Mouse (Mus musculus) kidney, embryonic 14.5 days (tissue): ENCODE measurements around the gene Galntl6. TPM values are rescaled to one million over a fixed set of nuclear protein-coding genes. Genes with fewer than 3 reads are reported as not detected.

Experiments
- ATAC-seq: fragments of 200-750 bp; cut with Nextera tagmentation; 2 replicates; pipeline ENCODE4 v1.8.0; 2017; ENCODE audit warnings: moderate number of reproducible peaks, mild to moderate bottlenecking, moderate TSS enrichment, moderate library complexity; ENCODE audit not compliant: low FRiP score, low TSS enrichment
- H3K27ac ChIP-seq: fragments of 300-500 bp; sonication (generic); 2 replicates; pipeline ENCODE4 v1.5.1; 2014; ENCODE audit warnings: low read depth, mild to moderate bottlenecking, low read length, moderate library complexity, mixed read lengths
- H3K27me3 ChIP-seq: fragments of 300-500 bp; sonication (generic); 2 replicates; pipeline ENCODE4 v1.6.1; 2014; ENCODE audit warnings: mild to moderate bottlenecking, low read length; ENCODE audit not compliant: control insufficient read depth, insufficient read depth
- H3K36me3 ChIP-seq: fragments of 300-500 bp; sonication (generic); 2 replicates; pipeline ENCODE4 v1.6.1; 2014; ENCODE audit warnings: low read length, mixed read lengths; ENCODE audit not compliant: control insufficient read depth, insufficient read depth
- H3K4me1 ChIP-seq: fragments of 300-500 bp; sonication (generic); 2 replicates; pipeline ENCODE4 v1.6.1; 2014; ENCODE audit warnings: low read length, mixed read lengths; ENCODE audit not compliant: control insufficient read depth, insufficient read depth
- H3K4me2 ChIP-seq: fragments of 300-500 bp; sonication (generic); replicated peaks from 2 replicates; pipeline ENCODE4 v1.6.1; 2014; ENCODE audit warnings: low read depth, mild to moderate bottlenecking, low read length
- H3K4me3 ChIP-seq: fragments of 300-500 bp; sonication (generic); 2 replicates; pipeline ENCODE4 v1.5.1; 2014; ENCODE audit warnings: mild to moderate bottlenecking, low read length
- H3K9ac ChIP-seq: fragments of 300-500 bp; sonication (generic); 2 replicates; pipeline ENCODE4 v1.6.1; 2014; ENCODE audit warnings: low read depth, mild to moderate bottlenecking, low read length, moderate library complexity
- H3K9me3 ChIP-seq: fragments of 300-500 bp; sonication (generic); 2 replicates; pipeline ENCODE4 v1.6.1; 2016; ENCODE audit warnings: low read length; ENCODE audit not compliant: control insufficient read depth
- WGBS: fragments of 180-500 bp; shearing (Covaris S2); extraction: QIAGEN DNeasy Blood & Tissue Kit; methylation state at CpG from one replicate; pipeline ENCODE4 v1.1.7; 2014; 5-methylcytosine and 5-hydroxymethylcytosine counted together
- polyA plus RNA-seq: library from polyadenylated mRNA; unstranded; fragments of >200 nt; fragmentation: Nextera tagmentation; extraction: Ambion mirVana; gene quantifications from 2 replicates; pipeline ENCODE4 v1.2.1, GENCODE M21; 2014

Gene Galntl6
- polyA plus RNA-seq, 1 experiment from 2014 or later = 2.1 TPM

- H3K4me3 ChIP-seq = no peak overlapping the region
- WGBS = 43% methylated on average over 5 of the region's 5 CpGs
- ATAC-seq = no peak
- no peaks in the 10 kb centered on the region for H3K9me3 ChIP-seq
- no peaks in the 10 kb centered on the region for H3K4me1 ChIP-seq
- no peaks in the 10 kb centered on the region for H3K27me3 ChIP-seq
- no peaks in the 10 kb centered on the region for H3K36me3 ChIP-seq
- H3K27ac ChIP-seq = no peak overlapping the region
- no peak overlapping the region for H3K4me2 ChIP-seq
- no peak overlapping the region for H3K9ac ChIP-seq
Measured at GRCm38 (mm10) chr8:58418481-58418880, 494.0 kb downstream of the Galntl6 start.

DNA sequence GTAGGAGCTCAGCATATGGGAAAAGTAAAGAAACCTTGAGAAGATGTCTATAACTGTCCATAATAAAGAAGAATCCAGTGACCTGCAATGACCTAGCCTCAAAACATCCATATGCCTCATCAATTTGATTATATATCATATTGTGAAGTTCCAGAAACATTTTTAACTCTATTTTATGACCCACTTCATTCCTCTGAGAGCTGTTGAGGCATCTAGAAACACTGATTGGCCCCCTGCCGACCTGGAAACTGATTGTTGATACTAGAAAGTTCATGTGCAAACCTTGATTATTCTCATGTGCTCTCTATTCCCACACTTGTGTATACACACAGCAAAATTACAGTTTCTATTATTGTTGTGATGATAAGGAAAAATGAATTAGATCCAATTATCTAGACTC, 494.9 kb downstream of the Galntl6 start:
- no peak overlapping the region for H3K9ac ChIP-seq
- ATAC-seq = no peak
- H3K27ac ChIP-seq = no peak overlapping the region
- H3K4me1 ChIP-seq = no peaks in the 10 kb centered on the region
- WGBS = 64% methylated on average over 1 of the region's 1 CpGs
- no peaks in the 10 kb centered on the region for H3K36me3 ChIP-seq
- H3K27me3 ChIP-seq = no peaks in the 10 kb centered on the region
- H3K9me3 ChIP-seq = no peaks in the 10 kb centered on the region
- H3K4me3 ChIP-seq = no peak overlapping the region
- no peak overlapping the region for H3K4me2 ChIP-seq

DNA sequence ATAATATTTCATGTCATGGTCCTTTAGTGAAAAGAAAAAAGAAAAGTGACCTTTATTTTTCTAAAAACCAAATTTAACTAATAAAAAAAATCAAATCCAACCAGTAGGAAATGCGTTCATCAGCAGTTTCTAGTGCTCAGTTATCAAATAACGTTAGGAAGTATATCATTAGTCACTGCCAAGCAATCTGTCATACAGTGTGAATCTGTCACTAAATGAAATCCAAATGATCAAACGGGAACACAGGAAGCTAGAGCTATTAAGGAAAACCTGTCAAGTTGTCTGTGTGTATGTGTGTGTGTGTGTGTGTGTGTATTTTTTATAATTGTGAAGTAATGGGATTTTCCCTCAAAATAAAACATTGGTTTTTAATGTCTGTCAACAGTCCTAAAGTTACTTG, 515.9 kb downstream of the Galntl6 start:
- no peak for ATAC-seq
- Histone ChIP-seq H3K4me2 (no peak overlapping the region), H3K27ac (no peak overlapping the region), H3K4me3 (no peak overlapping the region), H3K4me1 (no peaks in the 10 kb centered on the region), H3K36me3 (no peaks in the 10 kb centered on the region), H3K9me3 (no peaks in the 10 kb centered on the region), H3K9ac (no peak overlapping the region), H3K27me3 (no peaks in the 10 kb centered on the region)
- 53% methylated on average over 3 of the region's 3 CpGs for WGBS

DNA sequence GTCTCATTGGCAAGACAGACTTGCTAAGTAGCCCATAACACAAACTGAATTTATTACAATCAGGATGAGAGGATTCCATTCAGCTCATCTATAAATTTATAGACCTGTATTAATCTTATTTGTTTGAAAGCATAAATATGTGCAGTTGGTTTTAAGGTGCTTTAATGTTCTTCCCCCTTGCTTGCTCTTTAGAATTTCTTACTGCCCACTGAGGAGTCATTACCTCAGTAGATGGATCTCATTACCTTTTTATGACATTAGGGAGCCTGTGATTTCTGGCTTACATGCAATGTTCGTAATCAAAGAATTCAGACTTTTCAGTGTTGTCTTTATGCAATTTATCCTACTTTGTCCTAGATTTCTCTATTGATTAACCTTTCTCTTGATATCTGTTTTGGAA, 516.6 kb downstream of the Galntl6 start:
- Histone ChIP-seq H3K4me2 (no peak overlapping the region), H3K9ac (no peak overlapping the region), H3K9me3 (no peaks in the 10 kb centered on the region), H3K4me3 (no peak overlapping the region), H3K4me1 (no peaks in the 10 kb centered on the region), H3K36me3 (no peaks in the 10 kb centered on the region), H3K27ac (no peak overlapping the region), H3K27me3 (no peaks in the 10 kb centered on the region)
- no peak for ATAC-seq
- WGBS = 68% methylated on average over 1 of the region's 1 CpGs

DNA sequence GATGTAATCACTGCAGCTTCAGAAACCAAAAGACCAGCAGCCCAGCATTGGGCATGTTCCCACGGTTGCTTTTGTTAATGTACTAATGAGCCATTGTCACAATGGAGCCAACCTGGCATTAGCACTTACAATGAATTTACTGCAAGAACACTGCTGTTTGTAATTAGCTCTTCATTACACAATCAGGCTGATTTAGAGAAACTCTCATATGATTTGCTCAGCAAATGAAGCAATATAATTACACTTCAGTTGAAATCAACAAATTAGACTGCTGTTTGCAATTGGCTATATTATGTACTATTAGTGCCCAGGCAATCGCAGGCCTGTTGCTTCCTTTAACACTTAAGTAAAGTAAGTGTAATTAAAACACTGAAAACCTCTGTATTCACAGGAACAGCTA, 540.1 kb downstream of the Galntl6 start:
- Histone ChIP-seq H3K36me3 (no peaks in the 10 kb centered on the region), H3K9ac (no peak overlapping the region), H3K4me3 (no peak overlapping the region), H3K27ac (no peak overlapping the region), H3K4me1 (no peaks in the 10 kb centered on the region), H3K4me2 (no peak overlapping the region), H3K27me3 (no peaks in the 10 kb centered on the region), H3K9me3 (no peaks in the 10 kb centered on the region)
- no peak for ATAC-seq
- whole genome bisulfite sequencing = 79% methylated on average over 2 of the region's 2 CpGs

- Histone ChIP-seq H3K4me2 (no peak overlapping the region), H3K4me1 (no peaks in the 10 kb centered on the region), H3K4me3 (no peak overlapping the region), H3K9ac (no peak overlapping the region), H3K36me3 (no peaks in the 10 kb centered on the region), H3K9me3 (no peaks in the 10 kb centered on the region), H3K27ac (no peak overlapping the region), H3K27me3 (no peaks in the 10 kb centered on the region)
- WGBS = 78% methylated on average over 10 of the region's 10 CpGs
- no peak for ATAC-seq
Measured at GRCm38 (mm10) chr8:58371979-58372378, 540.5 kb downstream of the Galntl6 start.

DNA sequence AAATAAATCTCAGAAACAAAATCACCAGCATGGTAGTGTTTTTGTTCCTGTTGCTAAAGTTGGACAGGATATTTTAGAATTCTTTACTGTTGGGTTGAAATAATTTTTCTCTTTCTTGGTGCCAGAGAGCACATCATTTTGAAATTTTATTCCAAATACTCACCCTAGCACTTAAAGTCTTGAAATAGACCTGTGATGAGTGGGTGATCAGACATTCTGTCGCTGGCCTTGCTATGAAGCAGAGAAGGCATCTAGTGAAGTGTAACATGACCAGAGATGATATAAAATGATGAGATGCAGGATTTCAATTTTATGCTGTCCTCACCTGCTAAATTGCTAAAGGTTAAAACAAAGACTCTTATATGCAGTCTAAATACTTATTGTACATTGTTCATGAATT, 581.3 kb downstream of the Galntl6 start:
- WGBS = 78% methylated on average over 1 of the region's 1 CpGs
- ATAC-seq = no peak
- H3K27me3 ChIP-seq = no peaks in the 10 kb centered on the region

GRCm38 (mm10) chr8:58313482-58313881, 599.0 kb downstream of the Galntl6 start:
- ATAC-seq = no peak
- WGBS = 89% methylated on average over 2 of the region's 2 CpGs

More for the DNA sequence above, 581.3 kb downstream of the Galntl6 start:
- no peaks in the 10 kb centered on the region for H3K36me3 ChIP-seq
- no peak overlapping the region for H3K9ac ChIP-seq
- no peak overlapping the region for H3K4me2 ChIP-seq
- no peak overlapping the region for H3K4me3 ChIP-seq
- no peak overlapping the region for H3K27ac ChIP-seq
- H3K9me3 ChIP-seq = no peaks in the 10 kb centered on the region
- H3K4me1 ChIP-seq = no peaks in the 10 kb centered on the region

DNA sequence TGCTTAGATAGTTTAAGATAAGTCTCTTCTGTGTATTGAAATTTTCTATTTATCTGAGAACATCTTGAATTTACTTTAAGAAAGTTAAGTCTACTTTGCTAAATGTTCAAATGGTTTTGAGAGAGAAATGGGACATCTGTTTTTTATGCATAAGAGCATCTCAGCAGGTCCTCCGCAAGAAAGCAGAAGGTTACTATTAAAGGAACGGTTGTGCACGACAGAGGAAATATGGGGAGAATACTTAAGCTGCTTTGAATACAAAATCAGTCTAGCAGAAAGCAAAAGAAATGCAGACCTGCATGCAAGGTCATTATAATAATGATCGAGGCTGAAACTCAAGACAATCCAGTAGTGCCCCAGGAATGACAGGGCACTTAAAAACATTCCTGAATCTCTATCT, 621.0 kb downstream of the Galntl6 start:
- WGBS = 81% methylated on average over 4 of the region's 4 CpGs
- no peak overlapping the region for H3K4me3 ChIP-seq
- H3K4me2 ChIP-seq = no peak overlapping the region
- no peak for ATAC-seq
- no peaks in the 10 kb centered on the region for H3K9me3 ChIP-seq
- no peak overlapping the region for H3K9ac ChIP-seq
- H3K27ac ChIP-seq = no peak overlapping the region
- H3K4me1 ChIP-seq = no peaks in the 10 kb centered on the region
- no peaks in the 10 kb centered on the region for H3K36me3 ChIP-seq
- H3K27me3 ChIP-seq = no peaks in the 10 kb centered on the region

More at GRCm38 (mm10) chr8:58313482-58313881, 599.0 kb downstream of the Galntl6 start:
- no peak overlapping the region for H3K27ac ChIP-seq
- H3K4me1 ChIP-seq = no peaks in the 10 kb centered on the region
- H3K27me3 ChIP-seq = no peaks in the 10 kb centered on the region
- H3K36me3 ChIP-seq = no peaks in the 10 kb centered on the region
- no peak overlapping the region for H3K9ac ChIP-seq
- no peak overlapping the region for H3K4me2 ChIP-seq
- no peak overlapping the region for H3K4me3 ChIP-seq
- H3K9me3 ChIP-seq = no peaks in the 10 kb centered on the region

- H3K4me2 ChIP-seq = no peak overlapping the region
- H3K36me3 ChIP-seq = no peaks in the 10 kb centered on the region
- H3K9me3 ChIP-seq = no peaks in the 10 kb centered on the region
- H3K4me1 ChIP-seq = no peaks in the 10 kb centered on the region
- no peak overlapping the region for H3K9ac ChIP-seq
- H3K27me3 ChIP-seq = no peaks in the 10 kb centered on the region
- ATAC-seq = no peak
- no peak overlapping the region for H3K27ac ChIP-seq
- H3K4me3 ChIP-seq = no peak overlapping the region
Measured at GRCm38 (mm10) chr8:58290080-58290479, 622.4 kb downstream of the Galntl6 start.
